Mouse (Mus musculus) C2C12 (cell line): ENCODE results near the gene Zc3h12c.

Experiments used
- CEBPB ChIP-seq: IDR thresholded peaks from one replicate; pipeline ENCODE4 v1.6.1; 2011; ENCODE audit warnings: low read depth, mild to moderate bottlenecking, control low read depth, moderate library complexity
- CTCF ChIP-seq: IDR thresholded peaks from one replicate; pipeline ENCODE4 v1.5.1; 2011; ENCODE audit not compliant: control insufficient read depth, insufficient read depth, insufficient read length
- USF1 ChIP-seq: IDR thresholded peaks from one replicate; pipeline ENCODE4 v1.6.1; 2011; ENCODE audit warnings: low read depth, mild to moderate bottlenecking, control low read depth, moderate library complexity

DNA sequence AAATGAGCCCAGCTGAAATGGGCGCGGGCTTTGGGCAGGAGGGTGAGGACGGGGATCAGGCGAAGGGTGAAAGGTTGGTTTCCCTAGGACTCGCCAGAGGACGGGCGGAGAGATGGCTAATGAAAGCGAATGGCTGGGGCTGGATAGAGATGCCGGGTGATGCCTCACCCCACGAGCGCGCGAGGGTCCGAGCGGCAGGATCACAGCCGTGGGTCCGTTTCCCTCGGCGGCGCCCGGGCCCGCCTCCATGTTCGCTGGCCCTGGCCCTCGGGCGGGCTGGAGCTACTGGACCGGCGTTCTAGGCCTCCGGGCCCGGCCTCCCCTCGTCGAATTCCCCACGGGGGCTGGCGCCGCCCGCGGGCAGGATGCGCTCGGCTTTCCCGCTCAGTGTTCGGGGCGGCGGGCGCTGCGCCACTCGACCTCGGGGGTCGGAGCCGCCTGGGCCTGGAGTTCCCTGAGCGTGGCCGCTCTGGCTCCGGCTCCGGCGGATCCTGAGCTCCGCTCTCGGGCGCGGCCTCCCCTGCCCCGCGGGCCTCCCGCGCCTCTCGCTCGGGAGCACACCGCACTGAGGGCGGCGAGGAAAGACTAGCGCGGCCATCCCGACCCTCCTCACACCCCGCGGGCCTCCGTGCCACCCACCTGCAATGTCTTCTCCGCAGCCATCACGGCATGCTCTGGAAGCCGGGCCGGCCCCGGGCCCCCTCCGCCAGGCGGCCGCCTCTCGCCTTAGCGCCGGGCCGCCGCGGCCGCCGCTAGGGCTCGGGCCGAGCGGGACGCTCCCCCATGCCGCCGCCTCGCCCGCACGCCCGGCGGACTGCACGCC is at the start of gene Zc3h12c:
- no peak for TF ChIP-seq CTCF
- no peak for TF ChIP-seq USF1
- no peak for TF ChIP-seq CEBPB
